Mouse (Mus musculus) forebrain, embryonic 12.5 days (tissue): ENCODE measurements around the gene Hsp90ab1. TPM values are rescaled to one million over a fixed set of nuclear protein-coding genes. Genes with fewer than 3 reads are reported as not detected.

Experiments
- polyA plus RNA-seq: library from polyadenylated mRNA; unstranded; fragments of >200 nt; fragmentation: Nextera tagmentation; extraction: Ambion mirVana; gene quantifications from 2 replicates; pipeline ENCODE4 v1.2.1, GENCODE M21; 2016

Hsp90ab1 gene
- polyA plus RNA-seq, 1 experiment from 2014 or later, result 1,580 TPM

Other genes starting within 250 kb of the Hsp90ab1 start
- gene Cdc5l, start 139.5 kb downstream of the Hsp90ab1 start, polyA plus RNA-seq, result 79.9 and 82.6 TPM in 2 replicates
- gene Spats1, start 97.9 kb downstream of the Hsp90ab1 start, polyA plus RNA-seq, result 1.1 and 1.8 TPM in 2 replicates
- 22.8 and 26.5 TPM in 2 replicates for gene Aars2, start 66.4 kb downstream of the Hsp90ab1 start, polyA plus RNA-seq
- 1.1 and 2.4 TPM in 2 replicates for gene Tcte1, start 49.8 kb downstream of the Hsp90ab1 start, polyA plus RNA-seq
- gene Tmem151b, start 23.6 kb downstream of the Hsp90ab1 start, polyA plus RNA-seq, result 8.5 and 13.4 TPM in 2 replicates
- 5.5 and 5.7 TPM in 2 replicates for gene Nfkbie, start 17.6 kb downstream of the Hsp90ab1 start, polyA plus RNA-seq
- 91.0 and 91.7 TPM in 2 replicates for gene Slc35b2, start 9.4 kb downstream of the Hsp90ab1 start, polyA plus RNA-seq
- gene Slc29a1, start 26.3 kb upstream of the Hsp90ab1 start, polyA plus RNA-seq, result 50.2 and 52.0 TPM in 2 replicates
- 0.24 TPM in 1 of 2 replicates, not detected in the other for gene Mymx, start 28.8 kb upstream of the Hsp90ab1 start, polyA plus RNA-seq
- 0.76 and 1.1 TPM in 2 replicates for gene Capn11, start 86.1 kb upstream of the Hsp90ab1 start, polyA plus RNA-seq
- 98.8 and 112 TPM in 2 replicates for gene Mrpl14, start 113.1 kb upstream of the Hsp90ab1 start, polyA plus RNA-seq
- 85.7 and 89.3 TPM in 2 replicates for gene Tmem63b, start 113.6 kb upstream of the Hsp90ab1 start, polyA plus RNA-seq
- 0.83 TPM in 1 of 2 replicates, not detected in the other for gene 1600014C23Rik, start 160.6 kb upstream of the Hsp90ab1 start, polyA plus RNA-seq